Mouse (Mus musculus) forebrain, embryonic 11.5 days (tissue): Measurements from ENCODE around the gene Fthl17c. TPM values are rescaled to one million over a fixed set of nuclear protein-coding genes. Genes with fewer than 3 reads are reported as not detected.

Experiments used
- polyA plus RNA-seq: library from polyadenylated mRNA; unstranded; fragments of >200 nt; fragmentation: Nextera tagmentation; extraction: Ambion mirVana; gene quantifications from 2 replicates; pipeline ENCODE4 v1.2.1, GENCODE M21; 2014

Fthl17c gene
- polyA plus RNA-seq, 1 experiment from 2014 or later: not detected

Other genes starting within 250 kb of the Fthl17c start
- not detected in 2 replicates for gene Ssx9, start 228.1 kb downstream of the Fthl17c start, polyA plus RNA-seq
- gene Ssxb5, start 172.9 kb downstream of the Fthl17c start, polyA plus RNA-seq: not detected in 2 replicates
- not detected in 2 replicates for gene Gm6592, start 132.6 kb downstream of the Fthl17c start, polyA plus RNA-seq
- gene Gm5751, start 102.3 kb downstream of the Fthl17c start, polyA plus RNA-seq: not detected in 2 replicates
- 6.3 and 7.1 TPM in 2 replicates for gene B630019K06Rik, start 84.2 kb downstream of the Fthl17c start, polyA plus RNA-seq
- gene Fthl17b, start 13.6 kb downstream of the Fthl17c start, polyA plus RNA-seq: not detected in 2 replicates
- not detected in 2 replicates for gene Fthl17d, start 10.2 kb upstream of the Fthl17c start, polyA plus RNA-seq
- not detected in 2 replicates for gene Fthl17e, start 56.9 kb upstream of the Fthl17c start, polyA plus RNA-seq
- not detected in 2 replicates for gene Fthl17f, start 86.5 kb upstream of the Fthl17c start, polyA plus RNA-seq
- gene 4930402K13Rik, start 128.0 kb upstream of the Fthl17c start, polyA plus RNA-seq: not detected in 2 replicates
- 0.55 and 0.75 TPM in 2 replicates for gene Lancl3, start 223.3 kb upstream of the Fthl17c start, polyA plus RNA-seq